Mouse (Mus musculus) hindbrain, embryonic 10.5 days (tissue): ENCODE data around the gene Tll2. TPM values are rescaled to one million over a fixed set of nuclear protein-coding genes. Genes with fewer than 3 reads are reported as not detected.

ENCODE experiments used
- polyA plus RNA-seq: library from polyadenylated mRNA; unstranded; fragments of >200 nt; fragmentation: Nextera tagmentation; extraction: Ambion mirVana; gene quantifications from 2 replicates; pipeline ENCODE4 v1.2.1, GENCODE M21; 2016

Gene Tll2
- polyA plus RNA-seq, 1 experiment from 2014 or later, result 0.68 TPM

Other genes with a start within 250 kb of the Tll2 start
- 0.31 and 0.35 TPM in 2 replicates for gene Blnk, start 212.3 kb downstream of the Tll2 start, polyA plus RNA-seq
- not detected in 2 replicates for gene Dntt, start 177.6 kb downstream of the Tll2 start, polyA plus RNA-seq
- gene Opalin, start 129.7 kb downstream of the Tll2 start, polyA plus RNA-seq, result not detected in 2 replicates
- gene Tm9sf3, start 57.2 kb upstream of the Tll2 start, polyA plus RNA-seq, result 74.8 and 98.1 TPM in 2 replicates
- gene Pik3ap1, start 178.3 kb upstream of the Tll2 start, polyA plus RNA-seq, result 3.1 and 3.3 TPM in 2 replicates